Mouse (Mus musculus) heart, adult 2 months (tissue): ENCODE results near the gene Syn3.

Source experiments
- CTCF ChIP-seq: fragments of 200-600 bp; IDR thresholded peaks from 2 replicates; pipeline ENCODE4 v1.8.1; 2022; ENCODE audit warnings: antibody characterized with exemption, mild to moderate bottlenecking, moderate library complexity
- EP300 ChIP-seq: fragments of 200-500 bp; IDR thresholded peaks from 2 replicates; pipeline ENCODE4 v1.6.1; 2011; ENCODE audit warnings: low read depth, low read length, control low read depth; ENCODE audit not compliant: insufficient read depth
- POLR2A ChIP-seq: fragments of 200-500 bp; IDR thresholded peaks from 2 replicates; pipeline ENCODE4 v1.6.1; 2011; ENCODE audit warnings: mild to moderate bottlenecking, low read depth, low read length, control low read depth; ENCODE audit not compliant: insufficient read depth

DNA sequence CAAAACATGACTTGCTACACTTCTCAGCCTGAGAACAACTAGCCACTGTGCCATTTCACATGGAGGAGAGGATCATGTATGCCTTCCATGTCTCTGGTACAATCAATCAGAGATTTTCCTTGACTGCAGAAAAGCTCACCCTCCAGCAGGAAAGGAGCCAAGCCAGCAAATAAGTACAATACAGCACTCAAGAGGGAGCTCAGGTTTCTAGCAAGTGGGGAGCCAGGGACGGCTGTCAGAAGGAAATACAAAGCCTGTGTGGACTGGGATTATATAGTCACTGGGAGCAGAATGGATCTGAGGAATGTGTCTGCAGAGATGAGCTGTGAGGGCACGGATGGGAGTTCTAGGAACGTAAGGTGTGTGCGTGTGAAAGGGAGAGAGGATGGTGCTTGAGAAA lies 304.0 kb downstream of the Syn3 start:
- TF ChIP-seq POLR2A = no peak
- no peak for TF ChIP-seq CTCF
- no peak for TF ChIP-seq EP300
